Mouse (Mus musculus): ENCODE results near the gene Atp6v0a1.

- no peak for TF ChIP-seq CTCF (IDR thresholded peaks at IDR 0.05; ENCODE audit: insufficient read depth, low read depth, low read length)
- TF ChIP-seq POLR2A (IDR thresholded peaks at IDR 0.05; ENCODE audit: insufficient read depth, low read depth, low read length) = no peak
Measured at GRCm38 (mm10) chr11:101070189-101070527, 60.9 kb downstream of the Atp6v0a1 start.
